Mouse (Mus musculus) c-Kit-negative CD71-positive TER-119-positive erythroid progenitor cells, embryonic 14.5 days (primary cell): ENCODE data around the gene Fosl2.

ENCODE experiments used
- DNase-seq: peaks from one replicate; pipeline ENCODE4 v3.0.0-alpha.2; 2013; ENCODE audit warnings: low read depth, low spot score

The Fosl2 gene

DNA sequence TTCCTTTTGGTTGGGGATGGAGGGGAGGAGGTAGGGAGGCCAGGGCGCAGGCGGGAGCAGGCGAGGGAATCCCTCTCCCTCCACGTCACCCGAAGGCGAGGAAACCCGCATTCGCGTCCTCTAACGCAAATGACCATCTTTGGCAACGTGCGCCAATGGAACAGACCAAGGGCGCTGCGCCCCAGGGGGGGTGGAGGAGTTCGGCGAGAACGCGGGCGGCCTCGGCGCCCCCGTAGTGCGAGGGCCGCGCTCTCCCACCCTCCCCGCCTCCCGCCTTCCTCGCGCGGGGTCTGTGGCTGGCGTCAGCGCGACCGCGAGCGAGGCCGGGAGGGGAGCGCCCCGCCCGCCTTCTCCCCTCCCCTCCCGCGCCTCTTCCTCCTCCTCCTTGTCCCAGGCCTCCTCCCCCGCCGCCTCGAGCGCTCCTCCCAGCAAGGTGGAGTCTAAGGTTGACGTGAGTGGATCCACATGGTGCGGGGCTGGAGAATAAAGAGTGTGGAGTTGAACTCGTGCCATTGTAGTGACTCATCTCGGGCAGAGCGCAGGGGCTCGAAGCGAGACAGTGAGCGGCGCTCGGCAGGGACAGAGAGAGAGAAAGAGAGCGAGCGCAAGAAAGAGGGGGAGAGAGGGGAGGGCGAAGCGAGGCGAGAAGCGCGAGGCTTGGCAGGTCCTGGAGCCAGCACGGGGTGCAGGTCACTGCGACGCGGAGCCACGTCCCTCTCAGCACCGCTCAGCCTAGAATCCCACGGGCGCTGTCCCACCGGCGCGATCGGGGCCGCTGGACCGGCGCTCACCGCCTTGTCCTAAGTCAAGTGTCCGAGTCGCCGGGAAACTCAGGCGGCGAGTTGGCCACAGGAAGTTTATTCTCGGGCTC is at the start of gene Fosl2:
Gene Fosl2 (plus strand): TSS at position 466 of the 871 bp plus-strand sequence.
- no peak for DNase-seq

GRCm38 (mm10) chr5:32085971-32086370 is 49.6 kb upstream of the Fosl2 start:
- DNase-seq, result no peak

- DNase-seq, result no peak
Measured at GRCm38 (mm10) chr5:32086526-32087090, 49.0 kb upstream of the Fosl2 start.

- no peak for DNase-seq
Measured at GRCm38 (mm10) chr5:32089481-32089880, 46.1 kb upstream of the Fosl2 start.

DNA sequence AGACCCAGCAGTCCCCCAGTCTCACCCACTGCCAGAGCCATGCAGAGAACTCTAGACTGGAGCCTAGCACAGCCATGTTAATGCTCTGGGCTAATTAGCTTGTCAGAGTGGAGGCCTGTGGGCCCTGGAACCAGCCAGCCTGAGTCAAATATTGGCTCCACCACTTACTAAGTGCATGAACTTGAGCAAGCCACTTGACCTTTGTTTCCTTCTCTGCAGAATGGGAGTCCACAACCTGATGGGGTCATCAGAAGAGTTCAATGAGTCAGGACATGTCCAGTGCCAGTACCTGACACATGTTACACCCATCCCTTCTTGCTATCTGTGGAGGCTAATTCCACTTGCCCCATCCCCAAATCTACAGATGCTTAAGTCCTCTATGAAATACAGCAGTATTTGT is 43.3 kb upstream of the Fosl2 start:
- no peak for DNase-seq

DNA sequence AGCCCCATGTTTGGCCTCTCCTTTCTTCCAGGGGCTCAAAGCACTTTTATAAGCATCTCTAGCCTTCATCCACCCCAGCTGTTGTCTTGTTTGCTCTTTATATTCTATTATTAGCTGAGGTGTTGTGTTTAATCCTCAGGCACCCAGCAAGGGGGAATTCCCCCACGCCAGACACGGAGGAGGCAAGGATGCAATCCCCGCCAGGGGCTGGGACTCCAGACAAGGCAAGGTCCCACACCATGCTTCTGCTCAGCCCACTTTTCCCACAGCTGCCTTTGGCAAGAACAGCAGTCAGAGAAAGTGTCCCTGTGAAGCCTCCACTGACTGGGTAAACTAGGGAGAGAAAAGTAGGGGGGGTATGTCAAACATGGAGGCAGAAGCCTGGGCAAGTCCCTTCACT is 36.9 kb upstream of the Fosl2 start:
- DNase-seq, result no peak

DNA sequence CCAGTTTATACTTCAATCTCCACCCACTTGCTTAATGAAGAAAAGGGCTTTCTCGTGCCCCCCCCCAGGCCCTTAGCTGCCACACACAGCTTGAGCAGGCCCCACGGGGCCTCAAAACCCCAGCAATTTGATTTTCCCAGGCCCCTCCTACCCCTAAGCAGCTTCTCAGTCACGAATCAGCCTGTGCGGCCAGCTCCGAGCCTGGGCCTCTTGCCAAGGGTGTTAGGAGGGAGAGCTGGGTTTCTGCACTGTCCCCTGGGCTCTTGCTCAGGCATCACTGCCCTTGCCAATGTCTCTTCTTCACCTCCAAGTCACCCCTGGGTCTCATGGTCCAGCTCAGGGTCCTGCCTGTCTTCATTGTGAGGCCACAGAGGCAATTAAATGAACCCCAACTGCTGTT is 33.1 kb upstream of the Fosl2 start:
- no peak for DNase-seq

DNA sequence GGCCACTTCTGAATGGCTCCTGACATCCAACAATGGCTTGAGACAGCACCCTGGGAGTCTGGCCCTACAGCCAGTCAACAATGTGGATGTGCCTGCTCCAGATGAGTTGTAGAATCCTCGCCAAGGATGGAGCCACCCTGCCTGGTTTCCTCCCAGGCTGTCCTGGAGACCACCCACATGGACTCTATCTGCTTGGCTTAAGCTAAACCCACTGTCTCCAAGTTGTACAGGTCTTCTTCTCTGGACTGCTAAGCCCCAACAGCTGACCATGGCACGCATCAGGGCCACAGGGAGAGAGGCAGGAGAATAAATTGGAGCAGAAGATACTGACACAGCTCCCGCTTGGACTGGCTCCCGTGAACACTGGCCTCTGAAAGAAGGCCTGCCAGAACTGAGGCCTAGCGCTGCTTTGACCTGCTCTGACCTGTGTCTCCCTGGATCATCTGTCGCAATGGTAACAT is 32.6 kb upstream of the Fosl2 start:
- no peak for DNase-seq

- DNase-seq, result no peak
Measured at GRCm38 (mm10) chr5:32103545-32103944, 32.1 kb upstream of the Fosl2 start.

DNA sequence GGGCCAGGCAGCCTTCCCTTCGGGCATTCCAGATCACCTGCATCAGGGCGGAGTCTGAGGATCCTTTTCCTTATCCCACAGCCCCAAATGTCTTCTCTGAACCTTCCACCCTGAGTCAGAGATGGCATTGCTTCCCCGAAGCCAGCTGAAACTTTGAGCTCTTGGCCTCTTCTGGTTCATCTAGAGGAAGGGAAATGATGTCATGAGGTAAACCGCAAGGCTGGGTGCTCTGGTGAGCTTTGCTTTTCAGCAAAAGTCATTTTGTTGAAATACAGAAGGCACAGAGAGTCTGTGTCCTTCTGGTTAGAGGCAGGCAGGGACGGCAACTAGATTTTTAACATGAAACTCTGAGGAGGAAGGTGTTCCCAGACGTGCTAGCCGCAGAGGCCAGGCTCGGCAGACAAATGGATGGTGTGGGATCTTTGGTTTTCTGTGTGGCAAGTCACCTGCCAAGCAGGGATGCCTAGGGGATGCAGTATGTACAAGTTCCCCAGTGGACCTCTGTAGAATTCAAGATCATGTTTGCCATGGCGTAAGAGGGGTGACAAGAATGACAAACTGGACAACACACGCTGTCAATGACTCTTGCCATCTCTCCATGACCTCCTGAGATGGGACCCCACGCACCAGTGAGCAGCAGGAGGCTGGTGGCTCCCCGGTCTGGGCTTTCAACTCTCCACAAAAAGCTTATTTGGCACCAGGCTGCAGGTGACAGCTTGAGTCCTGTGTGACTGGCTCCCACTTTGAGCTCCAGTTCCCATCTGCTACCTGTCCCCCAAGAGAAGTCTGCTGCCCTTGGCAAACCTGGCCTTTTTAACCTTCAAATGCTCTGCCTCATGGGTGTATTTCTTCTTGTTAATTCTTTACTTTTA is 31.2 kb upstream of the Fosl2 start:
- DNase-seq, result no peak

DNA sequence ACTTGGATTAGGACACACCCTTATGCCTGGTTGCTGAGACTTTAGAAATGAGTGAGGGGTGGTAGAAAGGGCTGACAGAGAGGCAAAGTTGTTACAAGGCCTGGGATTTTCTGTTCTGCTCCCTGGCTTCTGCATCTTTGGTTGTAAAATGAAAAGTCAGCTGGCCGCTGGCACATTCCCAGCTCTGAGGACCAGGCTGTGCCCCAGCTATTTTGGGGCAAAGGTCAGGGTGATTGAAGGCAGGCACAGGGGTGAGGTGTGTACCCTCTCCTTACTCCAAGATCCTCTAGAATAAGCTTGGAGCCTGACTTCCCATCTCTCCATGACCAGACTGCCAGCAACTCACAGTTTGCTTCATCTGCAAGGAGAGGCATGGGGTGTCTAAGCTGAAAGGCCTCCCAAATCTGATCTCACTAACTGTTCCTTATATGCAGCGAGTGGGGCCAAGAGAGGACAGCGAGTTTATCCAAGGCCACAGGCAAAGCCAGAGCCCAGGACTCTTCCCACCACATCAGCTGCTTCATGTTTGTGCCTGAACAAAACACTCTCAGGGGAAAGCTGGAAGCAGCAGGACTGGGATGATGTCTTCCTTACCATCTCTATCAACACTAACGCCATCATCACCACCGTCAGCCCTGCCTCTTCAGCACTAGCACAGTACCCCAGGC is 29.0 kb upstream of the Fosl2 start:
- DNase-seq, result no peak

- DNase-seq, result no peak
Measured at GRCm38 (mm10) chr5:32110651-32111050, 24.9 kb upstream of the Fosl2 start.

- no peak for DNase-seq
Measured at GRCm38 (mm10) chr5:32112206-32112916, 23.2 kb upstream of the Fosl2 start.

- DNase-seq, result no peak
Measured at GRCm38 (mm10) chr5:32120901-32121376, 14.7 kb upstream of the Fosl2 start.

DNA sequence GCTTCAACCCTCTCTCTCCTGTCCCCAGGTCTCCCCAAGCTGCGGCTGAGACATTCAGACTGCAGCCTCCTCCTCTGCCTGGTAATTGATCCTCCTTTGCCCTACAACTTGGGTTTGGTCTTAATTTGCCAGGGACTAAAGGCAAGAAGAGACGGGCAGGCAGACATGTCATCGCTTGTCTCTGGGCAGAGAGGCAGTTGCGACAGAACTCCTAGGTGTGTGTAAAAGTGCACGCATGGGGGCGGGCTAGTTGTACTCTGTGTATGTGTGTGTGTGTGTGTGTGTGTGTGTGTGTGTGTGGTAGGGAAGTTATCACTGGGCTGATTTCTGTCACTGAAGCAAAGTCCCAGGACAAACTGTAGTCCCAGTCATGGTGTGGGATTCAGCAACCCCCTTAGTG is 13.7 kb upstream of the Fosl2 start:
- no peak for DNase-seq

GRCm38 (mm10) chr5:32122363-32122762 is 13.2 kb upstream of the Fosl2 start:
- DNase-seq, result no peak

DNA sequence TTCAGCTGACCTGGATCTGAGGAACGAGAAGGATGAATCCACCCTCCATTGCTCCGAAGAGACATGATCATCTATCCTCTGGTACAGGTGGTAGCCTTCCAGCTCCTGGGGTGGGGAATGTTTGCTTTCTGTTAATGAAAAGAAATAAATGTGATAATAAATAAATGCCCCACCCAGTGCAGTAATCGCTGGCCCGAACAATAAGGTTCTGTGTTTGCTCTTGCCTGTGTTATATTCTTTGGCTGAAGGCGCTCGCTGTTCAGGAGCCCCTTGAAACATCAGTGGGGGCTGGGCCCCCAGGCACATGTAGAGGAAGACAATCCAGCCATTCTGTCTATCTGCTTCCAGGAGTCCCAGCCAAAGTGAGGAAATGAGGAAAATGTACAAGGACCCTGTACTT is 10.6 kb upstream of the Fosl2 start:
- DNase-seq, result no peak

- DNase-seq, result no peak
Measured at GRCm38 (mm10) chr5:32127226-32127625, 8.4 kb upstream of the Fosl2 start.

DNA sequence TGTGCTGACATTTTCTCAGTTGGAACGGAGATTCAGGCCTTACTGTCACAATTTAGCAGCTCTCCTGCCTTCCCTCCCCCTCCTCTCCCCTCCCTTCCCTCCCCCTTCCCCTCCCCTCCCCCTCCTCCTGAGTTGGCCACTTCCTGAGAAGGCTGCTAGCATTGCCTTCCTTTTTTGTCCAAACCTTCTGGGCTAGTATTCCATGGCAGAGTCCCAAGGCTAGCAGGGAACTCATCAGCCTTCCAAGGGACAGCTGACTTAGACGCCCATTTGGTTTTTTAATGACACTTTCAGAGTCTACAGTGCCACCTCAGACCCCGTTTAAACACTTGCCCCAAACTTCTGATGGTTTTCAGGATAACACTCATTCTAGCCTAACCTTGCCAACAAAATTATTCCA is 7.7 kb upstream of the Fosl2 start:
- DNase-seq, result no peak

GRCm38 (mm10) chr5:32132971-32133501 is 2.6 kb upstream of the Fosl2 start:
- DNase-seq, result no peak
